Mouse (Mus musculus) mouse trophoblast stem cell (cell line): ENCODE results near the gene Otogl.
"Not testable (repeated sequence)": the region's sequence is repeated elsewhere in the genome, so short reads cannot be mapped to it uniquely, and the experiment has no call there.

Experiments
- in situ Hi-C, 2 experiments: fragments of 300-500 bp; cut with MseI, MboI; formaldehyde crosslinking; loops; 2 replicates in 1 of 2; 3 replicates in 1 of 2; pipeline ENCODE4 v1.15.1; 2025

Gene Otogl

GRCm38 (mm10) chr10:107810649-107811398 lies 101.1 kb downstream of the Otogl start:
- in situ Hi-C loops: no loop called here

GRCm38 (mm10) chr10:107805203-107805602 lies 106.7 kb downstream of the Otogl start:
- in situ Hi-C loops: no loop called here

DNA sequence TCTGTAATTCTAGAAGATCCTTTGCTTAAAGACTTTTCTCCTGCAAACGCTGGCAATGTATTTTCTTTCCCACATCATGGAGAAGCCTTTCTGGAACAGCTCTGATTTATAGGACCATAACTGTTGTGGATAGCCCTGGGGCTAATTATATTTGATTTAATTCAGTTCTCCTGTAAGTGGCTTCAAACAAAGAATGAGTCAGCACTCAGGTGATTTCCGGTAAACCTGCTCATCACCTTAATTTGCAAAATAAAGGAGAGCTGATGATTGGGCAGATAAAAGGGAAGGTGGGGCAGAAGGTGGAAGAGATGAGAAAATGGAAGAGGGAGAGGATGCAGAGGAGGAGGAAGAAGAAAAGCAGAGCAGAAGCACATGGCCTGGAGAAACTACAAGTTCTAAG lies 107.6 kb downstream of the Otogl start:
- in situ Hi-C loops: not testable (repeated sequence)

DNA sequence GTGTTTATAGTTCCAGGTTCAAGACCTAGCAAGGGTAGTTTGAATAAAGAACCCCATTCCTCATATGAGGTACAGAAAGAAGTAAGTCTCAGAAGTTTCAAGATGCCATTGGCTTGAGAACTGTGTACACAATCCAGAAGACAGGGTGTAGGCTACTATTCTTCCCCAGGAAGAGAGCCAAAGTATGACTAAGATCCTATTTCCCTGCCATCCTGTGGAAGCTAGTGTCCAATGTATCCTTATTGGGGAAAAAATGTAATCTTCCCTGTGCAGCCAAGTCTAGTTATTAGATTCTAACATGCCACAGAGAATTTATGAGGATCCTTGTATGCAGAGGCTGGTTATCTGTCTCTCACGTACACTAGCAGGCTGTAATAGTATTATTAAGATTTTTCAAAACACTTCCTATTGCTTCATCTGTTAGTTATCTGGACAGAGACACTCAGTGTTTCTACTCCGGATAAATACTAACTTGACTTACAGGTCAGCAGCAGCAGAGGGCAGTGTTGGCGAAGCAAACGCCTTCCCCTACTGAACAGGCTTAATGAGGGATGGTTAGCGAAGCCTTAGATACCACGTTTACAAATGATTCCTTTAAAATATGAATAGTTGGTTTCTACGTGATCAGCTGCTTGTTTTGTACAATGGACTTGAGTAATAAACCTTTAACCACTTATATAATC lies 112.1 kb downstream of the Otogl start:
- in situ Hi-C loops: no loop called here

DNA sequence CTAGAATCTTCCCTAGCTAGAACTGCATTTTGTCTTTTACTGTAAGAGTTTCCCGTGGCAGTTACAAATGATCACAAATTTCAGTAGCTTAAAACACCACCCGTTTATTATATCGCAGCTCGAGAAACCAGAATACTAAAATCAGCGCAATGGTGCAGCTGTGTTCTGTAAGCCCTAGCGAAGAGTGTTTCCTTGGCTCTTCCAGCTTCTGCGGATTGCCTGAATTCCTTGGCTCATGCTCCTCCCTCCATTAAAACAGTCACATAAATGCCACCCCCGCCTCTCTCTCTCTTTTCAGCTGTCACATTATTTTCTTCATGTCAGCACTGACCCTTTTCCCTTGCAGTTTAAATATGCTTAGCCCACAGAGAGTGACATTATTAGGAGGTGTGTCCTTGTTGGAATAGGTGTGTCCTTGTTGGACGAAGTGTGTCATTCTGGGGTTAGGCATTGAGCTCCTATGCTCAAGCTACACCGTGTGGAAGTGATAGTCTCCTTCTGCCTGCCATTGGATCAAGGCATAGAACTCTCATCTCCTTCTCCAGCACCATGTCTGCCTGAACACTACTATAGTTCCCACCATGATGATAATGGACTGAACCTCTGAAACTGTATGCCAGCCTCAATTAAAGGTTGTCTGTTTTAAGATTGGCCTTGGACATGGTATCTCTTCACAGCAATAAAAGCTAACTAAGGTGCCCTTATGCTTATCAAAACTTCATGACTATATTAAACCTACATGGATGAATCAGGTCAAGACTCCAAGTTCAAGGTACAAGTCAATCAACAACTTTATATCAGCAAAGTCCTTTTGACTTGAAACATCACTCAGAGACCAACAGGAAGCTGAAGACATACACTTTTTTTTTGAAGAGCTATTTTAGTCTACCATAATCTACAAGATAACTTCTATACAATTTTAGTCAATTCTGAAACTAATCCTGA lies 116.8 kb downstream of the Otogl start:
- in situ Hi-C loops: no loop called here

DNA sequence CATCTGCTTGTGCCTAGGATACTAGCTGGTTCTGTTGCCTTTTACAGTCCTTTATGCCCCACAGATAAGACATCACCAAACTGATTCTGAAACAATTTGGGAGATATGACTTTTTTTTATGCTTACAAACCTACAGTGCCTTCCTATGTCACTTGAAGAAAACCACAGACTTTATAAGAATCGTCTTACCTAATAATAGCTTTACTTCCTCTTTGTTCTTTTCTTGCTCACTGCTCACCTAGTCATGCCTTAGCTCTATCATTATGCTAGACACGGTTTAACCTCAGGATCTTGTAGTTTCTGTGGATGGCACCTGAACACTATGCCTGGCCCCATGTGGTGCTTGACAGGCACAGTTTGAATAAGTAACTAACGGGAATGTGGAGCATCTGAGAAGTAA lies 119.4 kb downstream of the Otogl start:
- in situ Hi-C loops: no loop called here

DNA sequence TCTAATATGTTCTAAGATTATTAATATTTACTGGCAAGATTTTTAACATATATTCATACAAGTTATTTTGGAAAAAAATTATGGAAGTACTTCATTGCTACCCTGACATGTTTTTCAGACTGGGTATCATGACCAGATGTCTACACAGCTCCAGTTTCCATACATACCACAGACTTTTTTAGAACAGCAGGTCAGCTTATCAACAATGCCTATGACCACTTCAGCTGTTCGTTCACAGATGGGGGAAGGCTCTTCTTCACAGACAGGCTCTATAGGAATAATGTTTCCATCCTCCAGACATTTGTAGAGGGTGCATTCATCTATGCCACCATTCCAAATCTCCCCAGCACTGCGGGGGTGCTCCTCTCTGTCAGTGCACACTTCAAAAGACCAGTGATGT lies 132.4 kb downstream of the Otogl start:
- in situ Hi-C loops: no loop called here

DNA sequence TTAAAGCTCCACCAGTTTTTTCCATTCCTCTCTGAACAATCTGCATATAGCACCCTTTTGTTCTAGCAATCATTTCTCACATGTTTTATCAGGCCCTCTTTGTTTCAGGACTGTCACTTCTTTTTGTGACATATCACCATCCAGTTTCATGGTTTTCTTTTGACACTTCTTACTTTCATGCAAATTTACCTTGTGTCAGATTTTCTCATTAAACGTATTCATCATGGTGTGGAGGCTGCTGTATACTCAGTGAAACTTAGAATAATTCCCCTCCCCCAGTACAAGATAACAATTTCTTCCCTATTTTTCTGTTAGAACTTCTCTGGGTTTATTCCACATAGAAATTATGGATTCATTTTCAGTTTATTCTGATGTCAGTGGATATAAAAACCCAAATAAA lies 152.3 kb downstream of the Otogl start:
- in situ Hi-C loops: no loop called here

GRCm38 (mm10) chr10:107753471-107753870 lies 158.5 kb downstream of the Otogl start:
- in situ Hi-C loops: no loop called here

- in situ Hi-C loops: no loop called here
Observed at GRCm38 (mm10) chr10:107752351-107753143, 159.4 kb downstream of the Otogl start.

GRCm38 (mm10) chr10:107751944-107752343 lies 160.0 kb downstream of the Otogl start:
- in situ Hi-C loops: no loop called here

GRCm38 (mm10) chr10:107747566-107747965 lies 164.4 kb downstream of the Otogl start:
- in situ Hi-C loops: no loop called here

DNA sequence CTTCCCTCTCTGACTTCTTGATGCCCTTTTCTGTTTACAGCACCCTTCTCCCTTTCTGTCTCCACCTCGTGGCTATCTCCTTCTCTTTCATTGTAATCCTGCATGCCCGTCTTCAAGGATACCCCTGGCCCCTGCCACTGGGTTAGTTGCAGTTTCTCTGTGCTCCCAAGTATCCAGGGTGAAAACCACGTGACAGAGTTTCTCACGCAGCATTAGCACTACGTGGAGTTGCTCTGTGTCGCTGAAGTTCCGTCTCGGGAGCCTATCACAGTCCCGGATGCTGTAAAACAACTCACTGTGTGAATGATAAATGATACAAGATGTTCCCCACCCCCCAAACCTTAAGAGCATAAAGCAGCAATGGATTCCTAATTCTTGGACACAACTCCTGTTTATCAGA lies 165.2 kb downstream of the Otogl start:
- in situ Hi-C loops: no loop called here

DNA sequence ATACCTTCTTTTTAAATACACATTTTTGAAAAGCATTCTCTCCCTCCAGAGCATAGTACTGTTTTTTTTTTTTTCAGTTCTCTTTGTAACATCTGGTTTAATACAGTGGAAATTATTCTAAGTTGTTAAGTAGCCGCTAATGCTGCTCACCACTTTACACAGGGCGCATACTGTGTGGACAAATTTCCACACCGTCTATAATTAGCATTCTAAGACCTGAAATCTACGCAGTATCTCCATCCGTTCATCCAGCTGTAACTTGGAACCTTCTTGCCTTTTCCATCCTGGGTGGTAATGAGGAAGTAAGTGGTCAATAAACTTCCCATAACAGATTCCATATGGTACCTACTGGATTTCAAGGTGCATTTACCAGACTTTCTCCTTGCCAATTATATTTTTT lies 172.1 kb downstream of the Otogl start:
- in situ Hi-C loops: no loop called here

GRCm38 (mm10) chr10:107737743-107738142 lies 174.2 kb downstream of the Otogl start:
- in situ Hi-C loops: no loop called here

DNA sequence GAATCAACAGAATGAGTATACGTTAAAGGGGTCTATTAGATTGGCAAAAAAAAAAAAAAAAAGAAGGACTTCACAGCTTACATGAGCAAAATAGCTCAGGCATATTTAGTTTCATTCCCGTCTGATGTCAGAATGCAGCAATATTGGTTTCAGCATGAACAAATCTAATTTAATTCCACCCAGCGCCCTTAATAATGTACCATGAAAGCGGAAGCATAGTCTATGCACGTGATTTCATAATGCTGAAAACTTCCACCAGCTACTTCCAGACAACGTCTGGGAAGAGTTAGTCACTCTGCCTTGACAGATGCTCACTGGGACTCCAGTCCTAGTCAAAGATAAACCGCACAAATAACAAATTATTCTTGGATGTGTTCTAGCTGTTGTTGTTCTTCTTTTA lies 176.5 kb downstream of the Otogl start:
- in situ Hi-C loops: no loop called here

- in situ Hi-C loops: no loop called here
Observed at GRCm38 (mm10) chr10:107734327-107734726, 177.6 kb downstream of the Otogl start.

DNA sequence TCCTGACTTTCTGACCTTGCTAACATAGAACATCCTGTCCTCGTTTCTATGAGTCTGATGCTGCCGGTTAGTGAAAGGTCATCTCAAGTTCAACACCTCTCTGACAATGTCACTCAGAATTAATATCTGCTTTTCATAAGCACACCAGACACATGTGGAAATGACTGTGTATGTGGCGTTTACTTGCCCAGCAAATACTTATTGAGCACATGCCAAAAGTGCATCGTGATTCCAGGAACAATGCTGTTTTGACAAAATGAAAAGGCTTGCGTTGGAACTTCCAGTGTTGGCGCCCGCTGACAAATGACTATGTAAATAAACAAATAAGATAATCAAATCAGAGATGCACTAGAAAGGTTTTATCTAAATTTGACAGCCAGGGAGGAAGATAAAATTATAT lies 186.3 kb downstream of the Otogl start:
- in situ Hi-C loops: no loop called here

GRCm38 (mm10) chr10:107719806-107720205 lies 192.1 kb downstream of the Otogl start, which contains the start of gene Ptprq:
TSS of gene Ptprq (minus strand) at chr10:107720051.
- in situ Hi-C loops: no loop called here
